Mouse (Mus musculus) ES-Bruce4 (cell line): ENCODE results near the gene Adamtsl4.

Experiments
- CTCF ChIP-seq: IDR thresholded peaks from one replicate; pipeline ENCODE4 v1.8.1; 2011; ENCODE audit warnings: low read depth, low read length
- EP300 ChIP-seq: IDR thresholded peaks from 2 replicates; pipeline ENCODE4 v1.6.1; 2011; ENCODE audit warnings: low read depth, low read length; ENCODE audit not compliant: insufficient read depth
- POLR2A ChIP-seq: IDR thresholded peaks from one replicate; pipeline ENCODE4 v1.8.1; 2011; ENCODE audit warnings: low read length; ENCODE audit not compliant: insufficient read depth

- TF ChIP-seq CTCF (no peak), POLR2A (no peak), EP300 (peak; percentile 100)
These were observed 36.1 kb downstream of the Adamtsl4 start for GRCm38 (mm10) chr3:95651391-95652203.
